Mouse (Mus musculus): ENCODE results near the gene Psmd10. TPM values are rescaled to one million over a fixed set of nuclear protein-coding genes. Genes with fewer than 3 reads are reported as not detected.
A peak's percentile ranks its signal among the peaks of the same experiment; 100 is the strongest.

The Psmd10 gene
- 44.6 and 47.0 TPM in 2 replicates for polyA plus RNA-seq (2015; fragmentation: Nextera tagmentation; extraction: Ambion mirVana)

- peaks cover 2% of the 10 kb centered on the region; the same call in 1 of the 2 replicates for H3K4me1 ChIP-seq (ENCODE audit: control insufficient read depth, insufficient read depth, low read length)
- no peaks in the 10 kb centered on the region; the same call in 1 of the 2 replicates for H3K36me3 ChIP-seq (ENCODE audit: control insufficient read depth, insufficient read depth, low read length)
- H3K27me3 ChIP-seq (ENCODE audit: control insufficient read depth, insufficient read depth, low read depth, low read length): no peaks in the 10 kb centered on the region; the same call in 1 of the 2 replicates
- peak within 1 kb of the TSS; percentile 54 for H3K4me3 ChIP-seq (ENCODE audit: low read depth, low read length)
- peak within 1 kb of the TSS; percentile 73 for H3K27ac ChIP-seq (ENCODE audit: low read length)
- 17% methylated on average over 23 of the region's 23 CpGs for WGBS
- no peaks in the 10 kb centered on the region for H3K9me3 ChIP-seq (replicated peaks; ENCODE audit: control insufficient read depth, low read length, poor library complexity, severe bottlenecking)
- ATAC-seq: peak; percentile 98
- peak within 1 kb of the TSS; percentile 62 for H3K4me2 ChIP-seq (ENCODE audit: low read length)
- H3K9ac ChIP-seq (ENCODE audit: low read depth, low read length): peak within 1 kb of the TSS; percentile 60
These were observed at the start of gene Psmd10, which contains the start of gene Atg4a for GRCm38 (mm10) chrX:140956272-140956940. Gene Psmd10, minus strand, starts transcription at chrX:140956728. Gene Atg4a, plus strand, starts transcription at chrX:140956907.

GRCm38 (mm10) chrX:140998885-140999284, 42.4 kb upstream of the Psmd10 start:
- no peak overlapping the region for H3K4me2 ChIP-seq (ENCODE audit: low read length)
- H3K27ac ChIP-seq (ENCODE audit: low read length): no peak overlapping the region
- no peak for ATAC-seq
- no peaks in the 10 kb centered on the region for H3K9me3 ChIP-seq (replicated peaks; ENCODE audit: control insufficient read depth, low read length, poor library complexity, severe bottlenecking)
- H3K36me3 ChIP-seq (ENCODE audit: control insufficient read depth, insufficient read depth, low read length): no peaks in the 10 kb centered on the region
- H3K9ac ChIP-seq (ENCODE audit: low read depth, low read length): no peak overlapping the region
- no peaks in the 10 kb centered on the region for H3K27me3 ChIP-seq (ENCODE audit: control insufficient read depth, insufficient read depth, low read depth, low read length)
- no peaks in the 10 kb centered on the region for H3K4me1 ChIP-seq (ENCODE audit: control insufficient read depth, insufficient read depth, low read length)
- no peak overlapping the region for H3K4me3 ChIP-seq (ENCODE audit: low read depth, low read length)

GRCm38 (mm10) chrX:140997912-140998545, 41.5 kb upstream of the Psmd10 start:
- no peak overlapping the region for H3K27ac ChIP-seq (ENCODE audit: low read length)
- no peaks in the 10 kb centered on the region for H3K4me1 ChIP-seq (ENCODE audit: control insufficient read depth, insufficient read depth, low read length)
- no peak overlapping the region for H3K4me2 ChIP-seq (ENCODE audit: low read length)
- no peak overlapping the region for H3K9ac ChIP-seq (ENCODE audit: low read depth, low read length)
- H3K27me3 ChIP-seq (ENCODE audit: control insufficient read depth, insufficient read depth, low read depth, low read length): no peaks in the 10 kb centered on the region
- 80% methylated on average over 1 of the region's 1 CpGs for WGBS
- H3K36me3 ChIP-seq (ENCODE audit: control insufficient read depth, insufficient read depth, low read length): no peaks in the 10 kb centered on the region
- H3K4me3 ChIP-seq (ENCODE audit: low read depth, low read length): no peak overlapping the region
- H3K9me3 ChIP-seq (replicated peaks; ENCODE audit: control insufficient read depth, low read length, poor library complexity, severe bottlenecking): no peaks in the 10 kb centered on the region
- no peak for ATAC-seq

- H3K4me3 ChIP-seq (ENCODE audit: low read depth, low read length): no peak overlapping the region
- ATAC-seq: peak; percentile 58
- H3K9me3 ChIP-seq (replicated peaks; ENCODE audit: control insufficient read depth, low read length, poor library complexity, severe bottlenecking): no peaks in the 10 kb centered on the region
- no peak overlapping the region for H3K9ac ChIP-seq (ENCODE audit: low read depth, low read length)
- H3K27me3 ChIP-seq (ENCODE audit: control insufficient read depth, insufficient read depth, low read depth, low read length): no peaks in the 10 kb centered on the region
- no peak overlapping the region for H3K4me2 ChIP-seq (ENCODE audit: low read length)
- WGBS: 83% methylated on average over 1 of the region's 1 CpGs
- no peaks in the 10 kb centered on the region for H3K4me1 ChIP-seq (ENCODE audit: control insufficient read depth, insufficient read depth, low read length)
- H3K36me3 ChIP-seq (ENCODE audit: control insufficient read depth, insufficient read depth, low read length): no peaks in the 10 kb centered on the region
- H3K27ac ChIP-seq (ENCODE audit: low read length): no peak overlapping the region
These were observed 40.5 kb upstream of the Psmd10 start for GRCm38 (mm10) chrX:140996909-140997516.

- H3K4me2 ChIP-seq (ENCODE audit: low read length): no peak overlapping the region
- no peaks in the 10 kb centered on the region for H3K4me1 ChIP-seq (ENCODE audit: control insufficient read depth, insufficient read depth, low read length)
- no peak overlapping the region for H3K4me3 ChIP-seq (ENCODE audit: low read depth, low read length)
- H3K36me3 ChIP-seq (ENCODE audit: control insufficient read depth, insufficient read depth, low read length): no peaks in the 10 kb centered on the region
- no peaks in the 10 kb centered on the region for H3K9me3 ChIP-seq (replicated peaks; ENCODE audit: control insufficient read depth, low read length, poor library complexity, severe bottlenecking)
- H3K9ac ChIP-seq (ENCODE audit: low read depth, low read length): no peak overlapping the region
- no peak overlapping the region for H3K27ac ChIP-seq (ENCODE audit: low read length)
- ATAC-seq: no peak
- H3K27me3 ChIP-seq (ENCODE audit: control insufficient read depth, insufficient read depth, low read depth, low read length): peaks cover 11% of the 10 kb centered on the region
- 71% methylated on average over 2 of the region's 2 CpGs for WGBS
These were observed 28.7 kb upstream of the Psmd10 start for GRCm38 (mm10) chrX:140985256-140985655.

- 76% methylated on average over 6 of the region's 6 CpGs for WGBS
- H3K27ac ChIP-seq (ENCODE audit: low read length): no peak overlapping the region
- H3K4me3 ChIP-seq (ENCODE audit: low read depth, low read length): no peak overlapping the region
- no peak overlapping the region for H3K4me2 ChIP-seq (ENCODE audit: low read length)
- no peak for ATAC-seq
- H3K4me1 ChIP-seq (ENCODE audit: control insufficient read depth, insufficient read depth, low read length): no peaks in the 10 kb centered on the region
- no peaks in the 10 kb centered on the region for H3K9me3 ChIP-seq (replicated peaks; ENCODE audit: control insufficient read depth, low read length, poor library complexity, severe bottlenecking)
- H3K27me3 ChIP-seq (ENCODE audit: control insufficient read depth, insufficient read depth, low read depth, low read length): peaks cover 15% of the 10 kb centered on the region
- no peaks in the 10 kb centered on the region for H3K36me3 ChIP-seq (ENCODE audit: control insufficient read depth, insufficient read depth, low read length)
- H3K9ac ChIP-seq (ENCODE audit: low read depth, low read length): no peak overlapping the region
These were observed 28.3 kb upstream of the Psmd10 start for GRCm38 (mm10) chrX:140984795-140985194.

GRCm38 (mm10) chrX:140983206-140983960, 26.9 kb upstream of the Psmd10 start:
- H3K27ac ChIP-seq (ENCODE audit: low read length): no peak overlapping the region
- no peaks in the 10 kb centered on the region for H3K9me3 ChIP-seq (replicated peaks; ENCODE audit: control insufficient read depth, low read length, poor library complexity, severe bottlenecking)
- no peak for ATAC-seq

GRCm38 (mm10) chrX:140980163-140980562, 23.6 kb upstream of the Psmd10 start:
- Histone ChIP-seq H3K4me3 (ENCODE audit: low read depth, low read length) (no peak overlapping the region), H3K4me1 (ENCODE audit: control insufficient read depth, insufficient read depth, low read length) (no peaks in the 10 kb centered on the region), H3K4me2 (ENCODE audit: low read length) (no peak overlapping the region), H3K27ac (ENCODE audit: low read length) (no peak overlapping the region), H3K27me3 (ENCODE audit: control insufficient read depth, insufficient read depth, low read depth, low read length) (peaks cover 15% of the 10 kb centered on the region), H3K9ac (ENCODE audit: low read depth, low read length) (no peak overlapping the region), H3K36me3 (ENCODE audit: control insufficient read depth, insufficient read depth, low read length) (no peaks in the 10 kb centered on the region), H3K9me3 (replicated peaks; ENCODE audit: control insufficient read depth, low read length, poor library complexity, severe bottlenecking) (no peaks in the 10 kb centered on the region)
- WGBS: 76% methylated on average over 4 of the region's 4 CpGs
- no peak for ATAC-seq

More at GRCm38 (mm10) chrX:140983206-140983960, 26.9 kb upstream of the Psmd10 start:
- Histone ChIP-seq H3K36me3 (ENCODE audit: control insufficient read depth, insufficient read depth, low read length) (no peaks in the 10 kb centered on the region), H3K27me3 (ENCODE audit: control insufficient read depth, insufficient read depth, low read depth, low read length) (peaks cover 15% of the 10 kb centered on the region), H3K4me3 (ENCODE audit: low read depth, low read length) (no peak overlapping the region), H3K4me1 (ENCODE audit: control insufficient read depth, insufficient read depth, low read length) (no peaks in the 10 kb centered on the region), H3K9ac (ENCODE audit: low read depth, low read length) (no peak overlapping the region), H3K4me2 (ENCODE audit: low read length) (no peak overlapping the region)
- WGBS: 68% methylated on average over 6 of the region's 6 CpGs
